Mouse (Mus musculus): Measurements from ENCODE around the gene Nacc1. TPM values are rescaled to one million over a fixed set of nuclear protein-coding genes. Genes with fewer than 3 reads are reported as not detected.

Nacc1 gene
- polyA plus RNA-seq (2015; fragmentation: Nextera tagmentation; extraction: Ambion mirVana) = 16.1 and 18.6 TPM in 2 replicates

DNA sequence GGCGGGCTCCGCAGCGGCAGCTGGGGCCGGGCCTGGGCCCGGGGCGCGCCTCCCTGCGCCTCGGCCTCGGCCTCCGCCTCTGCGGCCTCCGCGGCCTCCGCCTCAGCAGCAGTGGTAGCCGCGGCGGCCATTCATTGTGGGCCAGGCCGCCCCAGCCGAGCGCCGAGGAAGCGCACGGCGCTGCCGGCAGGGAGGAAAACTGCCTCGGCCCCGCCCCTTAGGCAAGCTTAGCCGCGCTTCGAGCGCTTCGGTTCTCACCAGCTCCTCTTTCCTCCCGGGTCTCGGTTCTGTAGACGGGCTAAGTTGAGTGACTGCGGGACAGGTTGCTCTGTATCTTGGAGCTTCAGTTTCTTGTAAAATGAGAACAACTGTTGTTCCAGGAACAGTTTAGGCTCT, at the start of gene Nacc1:
Gene Nacc1 (minus strand): TSS at position 158 of the 396 bp plus-strand sequence.
- Histone ChIP-seq H3K4me3 (peak within 1 kb of the TSS; percentile 100), H3K36me3 (ENCODE audit: poor library complexity, severe bottlenecking) (peaks cover 18% of the 10 kb centered on the region), H3K27me3 (no peaks in the 10 kb centered on the region), H3K9me3 (replicated peaks) (no peaks in the 10 kb centered on the region), H3K9ac (peak within 1 kb of the TSS; percentile 99), H3K4me2 (peak within 1 kb of the TSS; percentile 99), H3K27ac (peak within 1 kb of the TSS; percentile 93), H3K4me1 (peaks cover 49% of the 10 kb centered on the region)
- ATAC-seq = peak; percentile 88
- WGBS = 0% methylated on average over 29 of the region's 37 CpGs

DNA sequence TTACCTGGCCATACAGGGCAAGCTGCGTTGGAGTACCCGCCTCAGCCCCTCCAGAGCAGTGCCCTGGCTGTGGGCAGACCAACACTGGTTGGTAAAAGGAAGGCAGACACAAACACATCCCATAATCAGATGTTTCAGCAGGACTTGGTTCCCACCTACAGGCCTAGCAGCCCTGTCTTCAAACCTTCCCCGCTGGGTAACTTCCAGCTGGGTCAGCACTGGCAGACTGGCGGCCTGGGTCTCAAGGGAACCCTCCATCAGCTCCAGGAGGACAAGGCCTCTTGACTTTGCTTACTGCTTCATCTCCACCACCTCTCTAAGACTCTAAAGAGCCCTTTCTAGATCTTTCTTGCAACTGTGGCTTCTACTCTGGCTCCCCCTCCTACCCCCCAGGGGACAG, 48.9 kb upstream of the Nacc1 start:
- Histone ChIP-seq H3K36me3 (ENCODE audit: poor library complexity, severe bottlenecking) (peaks cover 9% of the 10 kb centered on the region), H3K9me3 (replicated peaks) (no peaks in the 10 kb centered on the region), H3K4me2 (no peak overlapping the region), H3K27me3 (peaks cover 35% of the 10 kb centered on the region), H3K9ac (peak overlapping the region; percentile 48), H3K27ac (peak overlapping the region; percentile 40; the same call in 1 of the 2 replicates), H3K4me1 (peaks cover 100% of the 10 kb centered on the region), H3K4me3 (no peak overlapping the region)
- 79% methylated on average over 4 of the region's 4 CpGs for WGBS
- no peak for ATAC-seq

DNA sequence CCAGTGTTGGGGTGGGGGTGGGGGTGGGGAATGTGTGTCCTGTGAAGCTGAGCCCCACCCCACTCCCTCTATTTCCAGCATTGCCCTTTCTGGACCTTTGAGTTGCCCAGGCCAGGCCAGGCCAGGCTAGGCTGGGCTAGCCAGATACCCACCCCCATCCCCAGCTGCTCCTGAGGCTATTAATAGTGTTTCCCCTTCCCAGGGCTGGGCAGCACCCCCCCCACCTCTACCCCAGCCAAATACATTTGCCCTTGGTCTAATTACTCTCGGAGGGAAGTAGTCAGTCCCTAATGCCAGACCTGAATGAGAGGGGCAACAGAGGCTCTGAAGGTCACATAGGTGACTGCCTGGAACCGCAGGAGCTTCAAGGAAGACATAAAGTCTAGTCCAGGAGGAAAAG, 47.9 kb upstream of the Nacc1 start:
- Histone ChIP-seq H3K9me3 (replicated peaks) (no peaks in the 10 kb centered on the region), H3K27ac (peak overlapping the region; percentile 40; the same call in 1 of the 2 replicates), H3K4me3 (no peak overlapping the region), H3K4me2 (no peak overlapping the region), H3K36me3 (ENCODE audit: poor library complexity, severe bottlenecking) (peaks cover 9% of the 10 kb centered on the region), H3K27me3 (peaks cover 26% of the 10 kb centered on the region), H3K9ac (peak overlapping the region; percentile 48), H3K4me1 (peaks cover 100% of the 10 kb centered on the region)
- no peak for ATAC-seq
- WGBS = 41% methylated on average over 2 of the region's 2 CpGs

DNA sequence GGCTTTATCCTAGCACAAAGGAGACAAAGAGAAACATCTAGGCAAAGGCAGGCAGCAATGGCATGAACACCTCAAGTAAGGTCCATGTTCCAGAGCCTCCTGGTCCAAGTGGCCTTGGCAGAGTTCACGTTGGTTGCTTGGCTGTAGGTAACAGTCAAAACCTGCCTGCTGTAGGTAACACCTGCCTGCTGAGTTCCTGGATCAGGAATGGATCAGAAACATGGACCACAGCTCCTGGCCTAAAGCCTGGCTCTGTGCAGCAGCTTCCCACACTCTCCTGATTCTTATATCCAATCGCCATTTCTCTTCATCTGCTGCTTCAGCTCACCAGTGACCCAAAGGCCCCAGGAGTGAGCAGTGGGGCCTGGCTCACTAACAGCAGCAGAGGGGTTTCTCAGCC, 47.0 kb upstream of the Nacc1 start:
- Histone ChIP-seq H3K9ac (no peak overlapping the region), H3K4me1 (peaks cover 100% of the 10 kb centered on the region), H3K4me3 (no peak overlapping the region), H3K27ac (peak overlapping the region; percentile 90; the same call in 1 of the 2 replicates), H3K36me3 (ENCODE audit: poor library complexity, severe bottlenecking) (peaks cover 9% of the 10 kb centered on the region), H3K4me2 (no peak overlapping the region), H3K27me3 (peaks cover 17% of the 10 kb centered on the region), H3K9me3 (replicated peaks) (no peaks in the 10 kb centered on the region)
- WGBS = 73% methylated on average over 2 of the region's 2 CpGs
- no peak for ATAC-seq

DNA sequence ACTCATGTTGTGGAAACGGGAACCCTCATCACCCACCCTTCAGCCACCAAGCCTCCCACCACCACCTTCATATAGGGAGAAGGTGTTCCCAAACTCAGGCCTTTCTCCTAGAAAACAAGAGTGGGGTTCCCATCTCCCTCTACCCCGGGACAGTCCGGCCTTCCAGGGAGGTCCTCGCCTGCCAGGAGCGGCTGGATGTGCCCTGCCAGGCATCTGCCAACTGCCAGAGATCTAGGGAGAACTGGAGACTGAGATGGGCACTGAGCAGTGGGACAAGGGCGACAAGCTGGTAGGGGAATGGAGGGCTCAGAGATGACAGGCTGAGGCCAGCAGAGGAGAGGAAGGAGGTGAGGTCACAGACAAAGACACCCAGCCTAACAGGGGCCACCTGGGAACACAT, 46.3 kb upstream of the Nacc1 start:
- Histone ChIP-seq H3K36me3 (ENCODE audit: poor library complexity, severe bottlenecking) (peaks cover 9% of the 10 kb centered on the region), H3K27me3 (peaks cover 12% of the 10 kb centered on the region), H3K4me1 (peaks cover 100% of the 10 kb centered on the region), H3K4me3 (no peak overlapping the region), H3K27ac (peak overlapping the region; percentile 90; the same call in 1 of the 2 replicates), H3K9me3 (replicated peaks) (no peaks in the 10 kb centered on the region), H3K4me2 (no peak overlapping the region), H3K9ac (peak overlapping the region; percentile 3; the same call in 1 of the 2 replicates)
- WGBS = 83% methylated on average over 6 of the region's 6 CpGs
- no peak for ATAC-seq

DNA sequence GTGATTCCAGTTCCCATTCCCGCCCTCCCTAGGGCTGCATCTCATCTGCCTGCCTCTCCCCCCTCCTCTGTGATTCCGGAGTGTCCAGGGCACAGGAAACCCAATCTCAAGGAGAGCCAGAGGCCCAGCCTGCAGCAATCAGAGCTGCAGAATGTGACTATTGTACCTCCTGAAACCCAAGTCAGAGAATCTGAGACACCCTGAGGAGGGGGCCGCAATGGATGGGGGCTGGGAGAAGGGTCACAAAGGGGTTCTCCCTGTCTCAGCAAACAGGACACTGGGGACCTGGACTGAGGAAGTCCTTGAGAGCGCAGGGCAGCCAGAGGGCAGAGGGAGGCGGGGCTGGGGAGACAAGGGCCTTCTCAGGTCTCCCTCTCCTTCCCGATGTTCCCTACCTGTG, 45.3 kb upstream of the Nacc1 start:
- Histone ChIP-seq H3K27ac (peak overlapping the region; percentile 90), H3K4me2 (no peak overlapping the region), H3K36me3 (ENCODE audit: poor library complexity, severe bottlenecking) (peaks cover 9% of the 10 kb centered on the region), H3K27me3 (peaks cover 7% of the 10 kb centered on the region; the same call in 1 of the 2 replicates), H3K9ac (peak overlapping the region; percentile 14), H3K4me3 (no peak overlapping the region), H3K9me3 (replicated peaks) (no peaks in the 10 kb centered on the region), H3K4me1 (peaks cover 100% of the 10 kb centered on the region)
- WGBS = 57% methylated on average over 6 of the region's 6 CpGs
- no peak for ATAC-seq

DNA sequence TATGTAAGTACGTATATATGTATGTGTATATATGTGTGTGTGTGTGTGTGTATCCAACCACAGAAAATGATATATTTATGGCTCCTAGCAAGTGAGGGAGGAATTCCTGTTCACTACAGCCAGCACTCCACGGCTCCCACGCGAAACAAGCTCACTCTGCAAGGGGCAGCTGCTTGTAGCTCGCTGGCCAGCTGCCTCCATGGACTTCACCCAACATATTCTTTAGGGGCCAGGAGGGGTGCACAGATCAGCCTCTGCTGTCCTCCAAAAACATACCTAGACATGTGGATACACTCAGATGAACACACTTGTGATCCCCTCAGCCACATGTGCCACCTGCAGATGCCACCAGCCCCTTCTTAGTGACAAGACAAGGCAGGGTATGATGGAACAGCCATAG, 44.9 kb upstream of the Nacc1 start:
- WGBS = 66% methylated on average over 5 of the region's 5 CpGs
- Histone ChIP-seq H3K4me3 (no peak overlapping the region), H3K27ac (peak overlapping the region; percentile 90), H3K36me3 (ENCODE audit: poor library complexity, severe bottlenecking) (peaks cover 11% of the 10 kb centered on the region), H3K27me3 (peaks cover 7% of the 10 kb centered on the region; the same call in 1 of the 2 replicates), H3K4me1 (peaks cover 100% of the 10 kb centered on the region), H3K9me3 (replicated peaks) (no peaks in the 10 kb centered on the region), H3K4me2 (no peak overlapping the region), H3K9ac (peak overlapping the region; percentile 14; the same call in 1 of the 2 replicates)
- ATAC-seq = no peak

DNA sequence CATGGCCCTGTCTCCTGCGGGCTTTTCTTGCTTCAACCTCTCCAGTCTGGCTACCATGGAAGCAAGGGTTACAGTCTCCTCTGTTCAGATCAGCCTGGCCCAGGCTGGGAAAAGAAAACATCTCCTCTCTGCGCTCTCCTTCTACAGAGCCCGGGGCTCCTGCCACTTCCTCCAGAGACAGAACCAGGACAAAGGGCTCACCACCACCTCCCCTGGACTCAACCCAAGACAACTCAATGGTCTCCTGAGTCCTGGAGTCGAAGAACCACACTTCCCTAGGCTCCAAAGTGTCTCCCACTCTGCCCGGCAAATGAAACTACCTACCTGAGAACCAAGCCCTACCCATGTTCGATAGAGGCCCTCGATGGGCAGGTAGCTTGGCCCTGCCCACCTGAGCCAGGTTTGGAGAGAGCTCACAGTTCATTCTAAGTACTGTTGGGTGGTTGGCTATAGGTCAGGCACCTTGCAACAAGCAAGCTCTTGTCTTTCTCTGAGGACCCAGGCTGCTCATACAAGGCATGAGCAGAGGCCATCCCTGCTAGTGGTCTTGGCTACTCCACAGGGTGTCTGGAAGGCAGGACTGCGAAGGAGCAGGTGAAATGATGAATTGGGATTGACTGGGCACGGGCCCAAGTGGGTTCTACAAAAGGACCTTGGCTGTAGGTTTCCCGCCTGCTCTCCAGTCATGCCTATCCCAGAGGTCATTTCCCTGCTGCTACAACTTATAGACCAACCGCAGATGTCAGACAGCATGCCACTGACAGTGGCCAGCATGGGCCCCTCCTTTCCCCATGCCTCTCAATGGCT, 43.9 kb upstream of the Nacc1 start:
- Histone ChIP-seq H3K4me3 (no peak overlapping the region), H3K4me2 (0 out of 2 replicates have a peak overlapping the region, but pooled peaks have one; percentile 18), H3K4me1 (peaks cover 100% of the 10 kb centered on the region), H3K27me3 (peaks cover 5% of the 10 kb centered on the region; the same call in 1 of the 2 replicates), H3K9me3 (replicated peaks) (no peaks in the 10 kb centered on the region), H3K36me3 (ENCODE audit: poor library complexity, severe bottlenecking) (peaks cover 21% of the 10 kb centered on the region), H3K27ac (peak overlapping the region; percentile 90), H3K9ac (peak overlapping the region; percentile 53)
- no peak for ATAC-seq
- WGBS = 58% methylated on average over 11 of the region's 11 CpGs

DNA sequence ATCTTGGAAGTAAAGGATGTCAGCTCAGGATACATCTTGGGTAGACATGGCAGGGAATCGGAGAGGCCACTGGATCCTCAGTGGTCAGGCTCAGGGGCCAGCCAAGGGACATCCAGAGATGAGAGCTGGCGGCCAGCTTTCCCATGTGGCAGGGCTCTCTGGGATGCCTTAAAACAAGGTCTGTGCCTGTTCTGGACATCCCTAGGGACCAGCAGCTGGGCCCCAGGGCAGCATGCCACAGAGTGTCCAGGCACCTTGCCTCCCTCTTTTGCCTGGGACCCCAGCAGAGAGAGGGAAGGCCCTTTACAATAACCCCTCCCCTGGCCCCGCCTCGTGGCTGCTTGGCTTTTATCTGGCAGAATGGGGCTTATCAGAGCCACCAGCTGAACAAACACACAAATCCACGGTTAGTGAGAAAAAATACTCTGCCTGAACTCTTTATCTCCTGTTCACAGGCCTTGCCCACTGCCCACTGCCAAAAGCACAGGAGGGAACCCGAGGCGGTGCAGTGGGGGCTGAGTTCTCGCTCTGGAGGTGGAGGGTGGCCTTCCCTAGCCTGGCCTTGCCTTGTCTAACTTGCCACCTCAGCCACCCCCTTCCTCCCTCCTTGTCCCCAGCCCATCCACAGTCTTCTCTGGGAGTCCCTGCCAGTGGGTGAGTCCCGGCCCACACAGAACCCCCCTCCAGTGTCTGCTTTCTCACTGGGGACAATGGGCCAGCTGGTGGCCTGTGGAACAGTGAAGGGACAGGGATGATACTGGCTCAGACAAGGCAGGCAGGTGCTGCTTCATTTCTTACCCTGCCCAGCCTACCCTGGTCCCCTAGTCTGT, 43.1 kb upstream of the Nacc1 start:
- 35% methylated on average over 9 of the region's 9 CpGs for WGBS
- Histone ChIP-seq H3K4me2 (peak overlapping the region; percentile 18), H3K4me3 (no peak overlapping the region), H3K27ac (peak overlapping the region; percentile 90), H3K9me3 (replicated peaks) (no peaks in the 10 kb centered on the region), H3K9ac (peak overlapping the region; percentile 53), H3K4me1 (peaks cover 100% of the 10 kb centered on the region), H3K36me3 (ENCODE audit: poor library complexity, severe bottlenecking) (peaks cover 25% of the 10 kb centered on the region), H3K27me3 (no peaks in the 10 kb centered on the region; the same call in 1 of the 2 replicates)
- ATAC-seq = 0 out of 2 replicates have a peak, but pooled peaks have one; percentile 5

DNA sequence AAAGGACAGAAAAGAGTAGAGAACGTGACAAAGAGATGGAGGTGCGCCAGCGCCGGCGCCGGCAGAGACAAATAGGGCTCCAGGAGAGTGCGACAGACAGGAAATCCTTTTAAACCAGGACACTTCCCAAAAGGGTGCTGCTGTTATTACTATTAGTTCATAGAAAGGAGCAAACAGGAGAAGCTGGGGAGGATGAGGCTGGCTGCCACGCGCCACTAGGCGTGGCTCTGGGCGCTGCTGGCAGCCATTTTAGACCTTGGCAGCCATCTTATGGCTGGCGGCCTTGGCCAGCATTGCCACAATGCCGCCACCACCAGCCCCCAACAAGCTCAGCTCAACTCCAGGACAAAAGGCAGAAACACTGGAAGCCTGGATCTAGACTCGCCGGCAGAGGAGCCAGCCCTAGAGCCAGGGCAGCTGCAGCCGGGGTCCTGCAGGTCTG, 42.3 kb upstream of the Nacc1 start:
- H3K36me3 ChIP-seq (ENCODE audit: poor library complexity, severe bottlenecking) = peaks cover 30% of the 10 kb centered on the region
- WGBS = 80% methylated on average over 16 of the region's 16 CpGs
- no peak for ATAC-seq
- H3K4me2 ChIP-seq = peak overlapping the region; percentile 18; the same call in 1 of the 2 replicates
- no peak overlapping the region for H3K4me3 ChIP-seq
- peak overlapping the region; percentile 53; the same call in 1 of the 2 replicates for H3K9ac ChIP-seq
- H3K27ac ChIP-seq = peak overlapping the region; percentile 90
- H3K4me1 ChIP-seq = peaks cover 100% of the 10 kb centered on the region
- no peaks in the 10 kb centered on the region for H3K27me3 ChIP-seq
- no peaks in the 10 kb centered on the region for H3K9me3 ChIP-seq (replicated peaks)

DNA sequence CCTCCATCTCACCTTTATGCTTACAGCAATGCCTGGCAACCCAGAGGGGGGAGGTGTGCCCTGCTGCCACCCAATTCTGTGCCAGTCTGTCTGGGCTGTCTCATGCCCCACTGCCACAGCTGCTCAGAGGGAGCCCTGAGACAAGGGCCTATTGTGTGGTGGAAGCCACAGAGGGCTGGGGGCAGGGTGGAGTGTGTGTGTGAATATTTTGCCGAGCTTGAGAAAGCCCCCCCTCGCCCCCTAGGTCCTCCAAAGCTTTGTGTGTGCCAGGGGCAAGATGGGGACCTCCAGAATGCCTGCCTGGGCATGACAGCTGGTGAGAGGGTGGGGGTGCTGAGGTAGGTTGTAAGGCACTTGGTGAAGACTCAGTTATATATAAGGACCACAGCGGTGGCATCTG, 40.8 kb upstream of the Nacc1 start:
- Histone ChIP-seq H3K27me3 (no peaks in the 10 kb centered on the region), H3K9ac (peak overlapping the region; percentile 14; the same call in 1 of the 2 replicates)
- 46% methylated on average over 3 of the region's 3 CpGs for WGBS

More for the DNA sequence above, 40.8 kb upstream of the Nacc1 start:
- H3K4me3 ChIP-seq = no peak overlapping the region
- H3K36me3 ChIP-seq (ENCODE audit: poor library complexity, severe bottlenecking) = peaks cover 31% of the 10 kb centered on the region
- peak overlapping the region; percentile 90 for H3K27ac ChIP-seq
- H3K4me1 ChIP-seq = peaks cover 100% of the 10 kb centered on the region
- H3K4me2 ChIP-seq = peak overlapping the region; percentile 28; the same call in 1 of the 2 replicates
- H3K9me3 ChIP-seq (replicated peaks) = no peaks in the 10 kb centered on the region
- peak; percentile 86 for ATAC-seq

All from forebrain, embryonic 13.5 days (tissue).